Mouse (Mus musculus) E14TG2a.4 (cell line): ENCODE measurements around the gene Rbfox1.

ENCODE experiments used
- CTCF ChIP-seq: conservative IDR thresholded peaks from 2 replicates; pipeline ENCODE4 v1.5.1; 2014; ENCODE audit warnings: low read length
- NANOG ChIP-seq: IDR thresholded peaks from 2 replicates; pipeline ENCODE4 v1.6.1; 2014; ENCODE audit warnings: borderline replicate concordance, low read length, mixed read lengths

DNA sequence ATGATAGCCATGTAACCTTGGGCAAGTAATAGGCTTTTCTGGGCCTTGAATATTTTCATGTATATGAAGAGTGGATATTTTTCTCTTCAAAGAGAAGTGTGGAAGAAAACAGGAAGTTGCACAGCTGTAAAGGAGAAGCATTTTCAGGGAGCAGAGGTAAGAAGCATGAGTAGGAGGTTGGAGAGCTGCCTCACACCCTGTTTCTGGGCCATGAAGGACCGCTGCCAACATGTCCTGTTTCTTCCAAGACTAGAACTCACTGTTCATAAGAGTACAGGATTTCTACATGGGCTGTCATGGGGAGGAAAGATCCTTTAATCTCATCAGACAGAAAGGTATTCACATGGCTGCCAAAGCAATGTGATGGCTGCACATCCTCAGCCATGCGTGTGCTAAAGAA lies 1098.8 kb downstream of the Rbfox1 start:
- TF ChIP-seq NANOG (no peak), CTCF (no peak)
